Mouse (Mus musculus): ENCODE measurements around the gene Pxdn.

GRCm38 (mm10) chr12:29904101-29904874, 33.1 kb upstream of the Pxdn start:
- TF ChIP-seq CTCF (IDR thresholded peaks at IDR 0.05; ENCODE audit: low read depth, low read length) (no peak), GATA1 (IDR thresholded peaks at IDR 0.05; ENCODE audit: borderline replicate concordance, low read length) (no peak), GATA2 (IDR thresholded peaks at IDR 0.05; ENCODE audit: borderline replicate concordance, low read depth, low read length) (no peak), POLR2AphosphoS5 (IDR thresholded peaks at IDR 0.05; ENCODE audit: insufficient replicate concordance, low read depth, low read length) (no peak), TAL1 (conservative IDR thresholded peaks at IDR 0.05; ENCODE audit: low read depth, low read length) (no peak)

All from G1E (cell line).